Mouse (Mus musculus) MEL (cell line): Measurements from ENCODE around the gene Arhgap28. TPM values are rescaled to one million over a fixed set of nuclear protein-coding genes. Genes with fewer than 3 reads are reported as not detected.

Experiments used
- DNase-seq: peaks from one replicate; pipeline ENCODE4 v3.0.0; 2011; ENCODE audit warnings: low read depth, low spot score
- H3K27ac ChIP-seq: 2 replicates; pipeline ENCODE4 v1.5.1; 2012; ENCODE audit warnings: low read depth, mild to moderate bottlenecking, control low read depth, low read length, moderate library complexity; ENCODE audit not compliant: control insufficient read depth
- H3K27me3 ChIP-seq, 2 experiments: fragments of 150-350 bp in 1 of 2; sonication (generic) in 1 of 2; 2 replicates each; pipeline ENCODE4 v1.6.1; 2012; ENCODE audit warnings: low read length in 2 of 2, mild to moderate bottlenecking in 2 of 2, improper control_type of control experiment in 1 of 2, moderate library complexity in 1 of 2; ENCODE audit not compliant: insufficient read depth in 2 of 2, control insufficient read depth in 1 of 2
- H3K36me3 ChIP-seq, 2 experiments: 2 replicates each; pipeline ENCODE4 v1.6.1; 2012 to 2014; ENCODE audit warnings: low read length in 2 of 2, improper control_type of control experiment in 1 of 2, inconsistent platforms in 1 of 2, mild to moderate bottlenecking in 1 of 2; ENCODE audit not compliant: insufficient read depth in 2 of 2, control insufficient read depth in 1 of 2
- H3K4me1 ChIP-seq, 2 experiments: fragments of 150-350 bp in 1 of 2; sonication (generic) in 1 of 2; 2 replicates each; pipeline ENCODE4 v1.6.1; 2012; ENCODE audit warnings: low read length in 2 of 2, improper control_type of control experiment in 1 of 2, mild to moderate bottlenecking in 1 of 2; ENCODE audit not compliant: insufficient read depth in 2 of 2, control insufficient read depth in 1 of 2
- H3K4me3 ChIP-seq, 2 experiments: fragments of 150-350 bp in 1 of 2; sonication (generic) in 1 of 2; 2 replicates each; pipeline ENCODE4 v1.5.1; 2012; ENCODE audit warnings: low read depth in 2 of 2, low read length in 2 of 2, mild to moderate bottlenecking in 2 of 2, moderate library complexity in 2 of 2, control low read depth in 1 of 2, improper control_type of control experiment in 1 of 2; ENCODE audit not compliant: control insufficient read depth in 1 of 2, insufficient read depth in 1 of 2
- H3K79me2 ChIP-seq: 2 replicates; pipeline ENCODE4 v1.6.1; 2012; ENCODE audit warnings: mild to moderate bottlenecking, low read length, moderate library complexity; ENCODE audit not compliant: control insufficient read depth, poor library complexity, insufficient read depth
- H3K9ac ChIP-seq: 2 replicates; pipeline ENCODE4 v1.6.1; 2012; ENCODE audit warnings: low read depth, mild to moderate bottlenecking, control low read depth, low read length, moderate library complexity; ENCODE audit not compliant: control insufficient read depth, poor library complexity, severe bottlenecking
- H3K9me3 ChIP-seq: fragments of 150-350 bp; sonication (generic); replicated peaks from 2 replicates; pipeline ENCODE4 v1.6.1; 2012; ENCODE audit warnings: mild to moderate bottlenecking, low read length, improper control_type of control experiment, moderate library complexity; ENCODE audit not compliant: insufficient read depth
- BHLHE40 ChIP-seq: IDR thresholded peaks from 2 replicates; pipeline ENCODE4 v1.6.1; 2012; ENCODE audit warnings: low read depth, mild to moderate bottlenecking, inconsistent platforms, low read length, improper control_type of control experiment, borderline replicate concordance
- CTCF ChIP-seq, 3 experiments: IDR thresholded peaks in 2 of 3; conservative IDR thresholded peaks in 1 of 3; 2 replicates each; pipeline ENCODE4 v1.5.1; 2011 to 2012; ENCODE audit warnings: low read length in 3 of 3, low read depth in 2 of 3, mild to moderate bottlenecking in 2 of 3, improper control_type of control experiment in 1 of 3, inconsistent platforms in 1 of 3, mixed read lengths in 1 of 3, moderate library complexity in 1 of 3; ENCODE audit not compliant: control insufficient read depth in 1 of 3, insufficient read depth in 1 of 3, poor library complexity in 1 of 3, severe bottlenecking in 1 of 3
- E2F4 ChIP-seq: IDR thresholded peaks from 2 replicates; pipeline ENCODE4 v1.6.1; 2011; ENCODE audit warnings: low read depth, low read length, improper control_type of control experiment, borderline replicate concordance
- JUND ChIP-seq: IDR thresholded peaks from 2 replicates; pipeline ENCODE4 v1.6.1; 2011; ENCODE audit warnings: low read depth, mild to moderate bottlenecking, improper control_type of control experiment, low read length
- MXI1 ChIP-seq: IDR thresholded peaks from 2 replicates; pipeline ENCODE4 v1.6.1; 2011; ENCODE audit warnings: mild to moderate bottlenecking, low read depth, low read length, improper control_type of control experiment
- MYB ChIP-seq: IDR thresholded peaks from 2 replicates; pipeline ENCODE4 v1.6.1; 2011; ENCODE audit warnings: mild to moderate bottlenecking, low read depth, low read length, improper control_type of control experiment
- MYC ChIP-seq: IDR thresholded peaks from 2 replicates; pipeline ENCODE4 v1.6.1; 2011; ENCODE audit warnings: low read depth, mild to moderate bottlenecking, low read length, improper control_type of control experiment, moderate library complexity
- POLR2A ChIP-seq, 2 experiments: IDR thresholded peaks; 2 replicates each; pipeline ENCODE4 v1.6.1; 2011 to 2012; ENCODE audit warnings: low read length in 2 of 2, mild to moderate bottlenecking in 2 of 2, control low read depth in 1 of 2, improper control_type of control experiment in 1 of 2, low read depth in 1 of 2, moderate library complexity in 1 of 2; ENCODE audit not compliant: control insufficient read depth in 1 of 2, insufficient read depth in 1 of 2, poor library complexity in 1 of 2
- SMC3 ChIP-seq: IDR thresholded peaks from 2 replicates; pipeline ENCODE4 v1.6.1; 2011; ENCODE audit warnings: low read depth, low read length, improper control_type of control experiment
- TAL1 ChIP-seq: IDR thresholded peaks from 2 replicates; pipeline ENCODE4 v1.6.1; 2012; ENCODE audit warnings: mild to moderate bottlenecking, inconsistent platforms, low read length, moderate library complexity, mixed read lengths
- TBP ChIP-seq: IDR thresholded peaks from 2 replicates; pipeline ENCODE4 v1.8.0; 2011; ENCODE audit warnings: low read depth, low read length, improper control_type of control experiment
- TCF12 ChIP-seq: IDR thresholded peaks from 2 replicates; pipeline ENCODE4 v1.6.1; 2014; ENCODE audit warnings: low read depth, mild to moderate bottlenecking, inconsistent platforms, low read length, improper control_type of control experiment, moderate library complexity
- USF1 ChIP-seq: IDR thresholded peaks from 2 replicates; pipeline ENCODE4 v1.6.1; 2014; ENCODE audit warnings: low read depth, mild to moderate bottlenecking, inconsistent platforms, low read length, improper control_type of control experiment, moderate library complexity
- USF2 ChIP-seq, 2 experiments: IDR thresholded peaks; 2 replicates each; pipeline ENCODE4 v1.6.1; 2011 to 2012; ENCODE audit warnings: improper control_type of control experiment in 2 of 2, low read length in 2 of 2, borderline replicate concordance in 1 of 2, inconsistent platforms in 1 of 2, low read depth in 1 of 2, mild to moderate bottlenecking in 1 of 2; ENCODE audit not compliant: insufficient read depth in 1 of 2
- ZC3H11A ChIP-seq: IDR thresholded peaks from 2 replicates; pipeline ENCODE4 v1.6.1; 2012; ENCODE audit warnings: low read depth, mild to moderate bottlenecking, inconsistent platforms, low read length, improper control_type of control experiment
- ZMIZ1 ChIP-seq: IDR thresholded peaks from 2 replicates; pipeline ENCODE4 v1.6.1; 2012; ENCODE audit warnings: low read depth, mild to moderate bottlenecking, inconsistent platforms, low read length, improper control_type of control experiment, moderate library complexity
- polyA plus RNA-seq, 2 experiments: library from polyadenylated mRNA; stranded (reverse) in 1 of 2; unstranded in 1 of 2; fragments of >175 nt in 1 of 2; fragments of >200 nt in 1 of 2; gene quantifications; 2 replicates each; pipeline versions ENCODE4 v1.2.1 to v1.2.4; 2012; ENCODE audit warnings: low replicate concordance in 2 of 2, low read depth in 1 of 2; ENCODE audit not compliant: insufficient read length in 2 of 2, insufficient read depth in 1 of 2, missing spikeins in 1 of 2
- total RNA-seq: library from RNA; depleted of rRNA; stranded (reverse); fragments of 300-350 nt; gene quantifications from 2 replicates; pipeline ENCODE4 v1.2.3, GENCODE M21; 2012

Gene Arhgap28
- total and polyA plus RNA-seq, 3 experiments, result not detected

DNA sequence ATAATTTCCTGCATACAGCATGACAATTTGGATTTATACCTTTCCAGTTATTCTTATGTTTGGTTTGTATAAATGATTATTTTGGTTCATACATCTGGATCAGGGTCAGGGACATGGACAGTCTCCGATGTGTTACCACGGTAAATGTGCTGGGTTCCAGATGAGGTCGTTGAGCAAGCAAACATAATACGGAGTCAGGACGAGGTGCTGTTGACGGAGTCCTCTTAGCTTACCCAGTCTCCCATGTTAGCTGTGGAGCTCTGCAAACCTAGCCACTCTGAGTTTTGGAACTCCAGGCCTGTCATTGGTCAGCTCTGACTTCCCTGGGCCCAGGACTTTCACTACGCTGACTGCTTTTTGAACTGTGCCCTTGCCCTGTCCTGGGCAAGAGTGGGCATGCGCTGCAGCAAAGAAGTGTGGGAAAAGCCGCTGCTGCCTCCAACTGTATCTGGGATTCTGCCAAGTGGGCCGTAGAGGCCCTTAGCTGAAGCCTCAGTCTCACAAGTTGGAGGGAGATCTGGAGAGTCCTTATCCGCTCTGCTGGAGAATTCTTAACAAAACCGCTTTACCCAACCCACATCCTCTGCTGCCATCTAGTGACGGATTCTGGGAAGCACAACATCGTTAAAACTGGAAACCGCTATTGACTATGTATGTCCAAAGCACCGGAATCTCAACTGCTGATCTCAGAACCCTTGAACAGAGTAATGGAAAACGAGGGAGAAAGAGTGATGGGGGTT is 166.4 kb downstream of the Arhgap28 start (continued):
- peak; percentile 19; the same call in 1 of the 2 replicates for TF ChIP-seq SMC3
- no peak for TF ChIP-seq MYB
- TF ChIP-seq USF1, result no peak
- TF ChIP-seq MYC, result no peak

DNA sequence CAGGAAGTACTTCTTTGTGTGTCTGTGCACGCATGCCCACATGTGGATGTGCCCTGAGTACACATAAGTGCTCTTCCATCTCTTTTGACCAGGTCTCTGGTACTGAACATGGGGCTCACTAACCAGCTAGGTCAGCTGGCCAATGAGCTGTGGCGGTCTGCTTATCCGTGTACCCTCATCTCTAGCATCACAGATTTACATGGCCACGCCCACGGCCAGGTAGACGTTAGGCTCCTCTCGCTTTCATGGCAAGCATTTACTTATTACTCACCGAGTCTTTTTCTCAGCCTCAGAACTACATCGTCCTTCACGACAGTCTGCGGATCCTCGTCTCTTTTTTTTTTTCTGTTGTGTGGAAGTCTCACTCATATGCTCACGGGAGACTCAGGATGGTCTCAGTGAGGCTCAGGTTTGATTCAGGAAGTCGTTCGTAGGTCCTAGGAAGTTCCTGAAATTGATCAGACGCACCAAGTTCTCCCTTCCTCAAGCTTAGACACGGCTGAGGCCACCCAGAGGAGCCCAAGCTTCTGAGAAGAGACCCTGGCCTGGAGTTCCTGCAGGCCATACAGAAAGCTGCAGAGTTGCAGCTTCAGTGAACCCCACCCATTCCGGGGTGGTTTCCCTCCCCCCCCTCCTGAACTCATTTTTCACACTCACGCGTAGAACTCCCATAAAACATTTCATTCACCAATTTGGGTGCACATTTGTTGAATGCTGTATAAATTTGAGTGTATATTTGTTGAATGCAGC is 167.6 kb downstream of the Arhgap28 start:
- no peaks in the 10 kb centered on the region for H3K4me1 ChIP-seq
- no peak overlapping the region for H3K27ac ChIP-seq
- H3K27me3 ChIP-seq, result no peaks in the 10 kb centered on the region
- H3K79me2 ChIP-seq, result no peaks in the 10 kb centered on the region
- no peak overlapping the region for H3K9ac ChIP-seq
- no peak for DNase-seq
- H3K4me3 ChIP-seq, result no peak overlapping the region
- TF ChIP-seq TBP, result no peak
- TF ChIP-seq, all 39 proteins: peak for 0
- H3K36me3 ChIP-seq, result no peaks in the 10 kb centered on the region
- no peaks in the 10 kb centered on the region for H3K9me3 ChIP-seq

DNA sequence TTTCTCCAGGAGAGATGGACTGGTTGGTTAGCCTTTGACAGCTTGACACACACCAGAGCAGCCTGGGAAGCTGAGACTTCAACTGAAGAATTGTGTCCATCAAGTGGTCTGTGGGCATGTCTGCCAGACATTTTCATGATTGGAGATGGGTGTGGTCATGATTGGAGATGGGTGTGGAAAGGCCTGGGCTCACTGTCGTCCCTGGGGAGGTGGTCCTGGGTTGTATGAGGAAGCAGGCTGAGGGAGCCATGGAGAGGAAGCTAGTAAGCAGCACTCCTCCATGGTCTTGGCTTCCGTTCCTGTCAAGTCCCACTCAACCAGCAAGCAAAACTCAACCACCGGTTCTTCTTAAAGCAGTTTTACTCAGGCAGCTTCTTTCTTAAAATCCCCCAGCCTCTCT is 176.5 kb downstream of the Arhgap28 start:
- TF ChIP-seq CTCF (IDR thresholded peaks at IDR 0.05 in 2 of 3, conservative IDR thresholded peaks at IDR 0.05 in 1 of 3; ENCODE audit: control insufficient read depth in 1 of 3, insufficient read depth in 1 of 3, low read depth in 2 of 3, low read length in 3 of 3, poor library complexity in 1 of 3, severe bottlenecking in 1 of 3) (no peak), MXI1 (no peak), BHLHE40 (no peak), TBP (no peak), POLR2A (IDR thresholded peaks at IDR 0.05; ENCODE audit: control insufficient read depth in 1 of 2, insufficient read depth in 1 of 2, low read depth in 1 of 2, low read length in 2 of 2, poor library complexity in 1 of 2) (no peak), ZMIZ1 (no peak), E2F4 (no peak), JUND (no peak), TCF12 (no peak), USF2 (IDR thresholded peaks at IDR 0.05; ENCODE audit: borderline replicate concordance in 1 of 2, insufficient read depth in 1 of 2, low read depth in 1 of 2, low read length in 2 of 2) (no peak), ZC3H11A (no peak), TAL1 (no peak)
- TF ChIP-seq, all 39 proteins: peak for 0
- no peak for DNase-seq
- Histone ChIP-seq H3K36me3 (no peaks in the 10 kb centered on the region), H3K9ac (no peak overlapping the region), H3K4me3 (no peak overlapping the region), H3K27me3 (no peaks in the 10 kb centered on the region), H3K9me3 (no peaks in the 10 kb centered on the region), H3K79me2 (no peaks in the 10 kb centered on the region), H3K4me1 (no peaks in the 10 kb centered on the region), H3K27ac (no peak overlapping the region)
